Mouse (Mus musculus) MEL (cell line): Measurements from ENCODE around the gene Mdga1. TPM values are rescaled to one million over a fixed set of nuclear protein-coding genes. Genes with fewer than 3 reads are reported as not detected.

Experiments
- DNase-seq: peaks from one replicate; pipeline ENCODE4 v3.0.0; 2011; ENCODE audit warnings: low read depth, low spot score
- H3K27ac ChIP-seq: 2 replicates; pipeline ENCODE4 v1.5.1; 2012; ENCODE audit warnings: low read depth, mild to moderate bottlenecking, control low read depth, low read length, moderate library complexity; ENCODE audit not compliant: control insufficient read depth
- H3K27me3 ChIP-seq, 2 experiments: fragments of 150-350 bp in 1 of 2; sonication (generic) in 1 of 2; 2 replicates each; pipeline ENCODE4 v1.6.1; 2012; ENCODE audit warnings: low read length in 2 of 2, mild to moderate bottlenecking in 2 of 2, improper control_type of control experiment in 1 of 2, moderate library complexity in 1 of 2; ENCODE audit not compliant: insufficient read depth in 2 of 2, control insufficient read depth in 1 of 2
- H3K36me3 ChIP-seq, 2 experiments: 2 replicates each; pipeline ENCODE4 v1.6.1; 2012 to 2014; ENCODE audit warnings: low read length in 2 of 2, improper control_type of control experiment in 1 of 2, inconsistent platforms in 1 of 2, mild to moderate bottlenecking in 1 of 2; ENCODE audit not compliant: insufficient read depth in 2 of 2, control insufficient read depth in 1 of 2
- H3K4me1 ChIP-seq, 2 experiments: fragments of 150-350 bp in 1 of 2; sonication (generic) in 1 of 2; 2 replicates each; pipeline ENCODE4 v1.6.1; 2012; ENCODE audit warnings: low read length in 2 of 2, improper control_type of control experiment in 1 of 2, mild to moderate bottlenecking in 1 of 2; ENCODE audit not compliant: insufficient read depth in 2 of 2, control insufficient read depth in 1 of 2
- H3K4me3 ChIP-seq, 2 experiments: fragments of 150-350 bp in 1 of 2; sonication (generic) in 1 of 2; 2 replicates each; pipeline ENCODE4 v1.5.1; 2012; ENCODE audit warnings: low read depth in 2 of 2, low read length in 2 of 2, mild to moderate bottlenecking in 2 of 2, moderate library complexity in 2 of 2, control low read depth in 1 of 2, improper control_type of control experiment in 1 of 2; ENCODE audit not compliant: control insufficient read depth in 1 of 2, insufficient read depth in 1 of 2
- H3K79me2 ChIP-seq: 2 replicates; pipeline ENCODE4 v1.6.1; 2012; ENCODE audit warnings: mild to moderate bottlenecking, low read length, moderate library complexity; ENCODE audit not compliant: control insufficient read depth, poor library complexity, insufficient read depth
- H3K9ac ChIP-seq: 2 replicates; pipeline ENCODE4 v1.6.1; 2012; ENCODE audit warnings: low read depth, mild to moderate bottlenecking, control low read depth, low read length, moderate library complexity; ENCODE audit not compliant: control insufficient read depth, poor library complexity, severe bottlenecking
- H3K9me3 ChIP-seq: fragments of 150-350 bp; sonication (generic); replicated peaks from 2 replicates; pipeline ENCODE4 v1.6.1; 2012; ENCODE audit warnings: mild to moderate bottlenecking, low read length, improper control_type of control experiment, moderate library complexity; ENCODE audit not compliant: insufficient read depth
- CHD1 ChIP-seq: IDR thresholded peaks from 2 replicates; pipeline ENCODE4 v1.6.1; 2012; ENCODE audit warnings: low read depth, mild to moderate bottlenecking, inconsistent platforms, low read length, improper control_type of control experiment
- CHD2 ChIP-seq: IDR thresholded peaks from 2 replicates; pipeline ENCODE4 v1.6.1; 2011; ENCODE audit warnings: low read length, improper control_type of control experiment
- CTCF ChIP-seq, 3 experiments: IDR thresholded peaks in 2 of 3; conservative IDR thresholded peaks in 1 of 3; 2 replicates each; pipeline ENCODE4 v1.5.1; 2011 to 2012; ENCODE audit warnings: low read length in 3 of 3, low read depth in 2 of 3, mild to moderate bottlenecking in 2 of 3, improper control_type of control experiment in 1 of 3, inconsistent platforms in 1 of 3, mixed read lengths in 1 of 3, moderate library complexity in 1 of 3; ENCODE audit not compliant: control insufficient read depth in 1 of 3, insufficient read depth in 1 of 3, poor library complexity in 1 of 3, severe bottlenecking in 1 of 3
- ELF1 ChIP-seq: IDR thresholded peaks from 2 replicates; pipeline ENCODE4 v1.6.1; 2014; ENCODE audit warnings: low read depth, mild to moderate bottlenecking, inconsistent platforms, low read length, improper control_type of control experiment, moderate library complexity
- EP300 ChIP-seq, 2 experiments: IDR thresholded peaks; 2 replicates each; pipeline ENCODE4 v1.6.1; 2011; ENCODE audit warnings: improper control_type of control experiment in 2 of 2, low read length in 2 of 2, low read depth in 1 of 2, mild to moderate bottlenecking in 1 of 2
- ETS1 ChIP-seq: IDR thresholded peaks from 2 replicates; pipeline ENCODE4 v1.6.1; 2012; ENCODE audit warnings: low read depth, mild to moderate bottlenecking, inconsistent platforms, low read length, improper control_type of control experiment, moderate library complexity
- HCFC1 ChIP-seq: IDR thresholded peaks from 2 replicates; pipeline ENCODE4 v1.6.1; 2012; ENCODE audit warnings: low read depth, mild to moderate bottlenecking, inconsistent platforms, low read length, improper control_type of control experiment, moderate library complexity
- JUND ChIP-seq: IDR thresholded peaks from 2 replicates; pipeline ENCODE4 v1.6.1; 2011; ENCODE audit warnings: low read depth, mild to moderate bottlenecking, improper control_type of control experiment, low read length
- KAT2A ChIP-seq: conservative IDR thresholded peaks from 2 replicates; pipeline ENCODE4 v1.6.1; 2012; ENCODE audit warnings: low read depth, low read length, improper control_type of control experiment, inconsistent platforms
- MAFK ChIP-seq: IDR thresholded peaks from 2 replicates; pipeline ENCODE4 v1.6.1; 2011; ENCODE audit warnings: low read depth, mild to moderate bottlenecking, low read length, improper control_type of control experiment, borderline replicate concordance
- MAX ChIP-seq: IDR thresholded peaks from 2 replicates; pipeline ENCODE4 v1.6.1; 2011; ENCODE audit warnings: low read length, improper control_type of control experiment
- MAZ ChIP-seq: IDR thresholded peaks from 2 replicates; pipeline ENCODE4 v1.6.1; 2012; ENCODE audit warnings: low read depth, mild to moderate bottlenecking, inconsistent platforms, low read length, improper control_type of control experiment
- MYB ChIP-seq: IDR thresholded peaks from 2 replicates; pipeline ENCODE4 v1.6.1; 2011; ENCODE audit warnings: mild to moderate bottlenecking, low read depth, low read length, improper control_type of control experiment
- NRF1 ChIP-seq: IDR thresholded peaks from 2 replicates; pipeline ENCODE4 v1.6.1; 2014; ENCODE audit warnings: low read depth, mild to moderate bottlenecking, inconsistent platforms, low read length, improper control_type of control experiment, moderate library complexity; ENCODE audit not compliant: poor library complexity, insufficient read depth, severe bottlenecking
- POLR2AphosphoS2 ChIP-seq: IDR thresholded peaks from 2 replicates; pipeline ENCODE4 v1.6.1; 2011; ENCODE audit warnings: low read length, improper control_type of control experiment
- POLR2AphosphoS5 ChIP-seq: IDR thresholded peaks from 2 replicates; pipeline ENCODE4 v1.6.1; 2012; ENCODE audit warnings: low read depth, borderline replicate concordance, mild to moderate bottlenecking, inconsistent platforms, low read length, moderate library complexity, mixed read lengths
- RAD21 ChIP-seq: IDR thresholded peaks from 2 replicates; pipeline ENCODE4 v1.6.1; 2011; ENCODE audit warnings: mild to moderate bottlenecking, low read depth, low read length, improper control_type of control experiment
- SIN3A ChIP-seq: IDR thresholded peaks from 2 replicates; pipeline ENCODE4 v1.6.1; 2012; ENCODE audit warnings: low read length, improper control_type of control experiment, inconsistent platforms
- SMC3 ChIP-seq: IDR thresholded peaks from 2 replicates; pipeline ENCODE4 v1.6.1; 2011; ENCODE audit warnings: low read depth, low read length, improper control_type of control experiment
- TBP ChIP-seq: IDR thresholded peaks from 2 replicates; pipeline ENCODE4 v1.8.0; 2011; ENCODE audit warnings: low read depth, low read length, improper control_type of control experiment
- UBTF ChIP-seq: IDR thresholded peaks from 2 replicates; pipeline ENCODE4 v1.6.1; 2012; ENCODE audit warnings: low read depth, mild to moderate bottlenecking, inconsistent platforms, low read length, improper control_type of control experiment, moderate library complexity, borderline replicate concordance; ENCODE audit not compliant: insufficient read depth
- USF1 ChIP-seq: IDR thresholded peaks from 2 replicates; pipeline ENCODE4 v1.6.1; 2014; ENCODE audit warnings: low read depth, mild to moderate bottlenecking, inconsistent platforms, low read length, improper control_type of control experiment, moderate library complexity
- USF2 ChIP-seq, 2 experiments: IDR thresholded peaks; 2 replicates each; pipeline ENCODE4 v1.6.1; 2011 to 2012; ENCODE audit warnings: improper control_type of control experiment in 2 of 2, low read length in 2 of 2, borderline replicate concordance in 1 of 2, inconsistent platforms in 1 of 2, low read depth in 1 of 2, mild to moderate bottlenecking in 1 of 2; ENCODE audit not compliant: insufficient read depth in 1 of 2
- ZC3H11A ChIP-seq: IDR thresholded peaks from 2 replicates; pipeline ENCODE4 v1.6.1; 2012; ENCODE audit warnings: low read depth, mild to moderate bottlenecking, inconsistent platforms, low read length, improper control_type of control experiment
- ZMIZ1 ChIP-seq: IDR thresholded peaks from 2 replicates; pipeline ENCODE4 v1.6.1; 2012; ENCODE audit warnings: low read depth, mild to moderate bottlenecking, inconsistent platforms, low read length, improper control_type of control experiment, moderate library complexity
- ZNF384 ChIP-seq: IDR thresholded peaks from 2 replicates; pipeline ENCODE4 v1.6.1; 2012; ENCODE audit warnings: low read depth, mild to moderate bottlenecking, inconsistent platforms, low read length, improper control_type of control experiment
- polyA plus RNA-seq, 2 experiments: library from polyadenylated mRNA; stranded (reverse) in 1 of 2; unstranded in 1 of 2; fragments of >175 nt in 1 of 2; fragments of >200 nt in 1 of 2; gene quantifications; 2 replicates each; pipeline versions ENCODE4 v1.2.1 to v1.2.4; 2012; ENCODE audit warnings: low replicate concordance in 2 of 2, low read depth in 1 of 2; ENCODE audit not compliant: insufficient read length in 2 of 2, insufficient read depth in 1 of 2, missing spikeins in 1 of 2
- total RNA-seq: library from RNA; depleted of rRNA; stranded (reverse); fragments of 300-350 nt; gene quantifications from 2 replicates; pipeline ENCODE4 v1.2.3, GENCODE M21; 2012

The Mdga1 gene
- total and polyA plus RNA-seq, 3 experiments: 0.27 to 2.3 TPM; not detected in 1

GRCm38 (mm10) chr17:29790231-29790740 lies 179.6 kb downstream of the Mdga1 start:
- no peak for DNase-seq
- H3K27me3 ChIP-seq: no peaks in the 10 kb centered on the region
- H3K36me3 ChIP-seq: no peaks in the 10 kb centered on the region
- H3K9me3 ChIP-seq: no peaks in the 10 kb centered on the region
- H3K4me1 ChIP-seq: no peaks in the 10 kb centered on the region
- TF ChIP-seq ZMIZ1 (no peak), EP300 (IDR thresholded peaks at IDR 0.05; ENCODE audit: low read depth in 1 of 2, low read length in 2 of 2) (no peak), ZNF384 (no peak), CHD1 (no peak), HCFC1 (no peak), JUND (no peak), CHD2 (no peak), MAFK (no peak), KAT2A (no peak), MYB (no peak), SIN3A (no peak), ELF1 (no peak), UBTF (no peak), TBP (no peak), USF1 (no peak), MAZ (no peak), ETS1 (no peak)
- TF ChIP-seq, all 39 proteins: peak for 0
- H3K27ac ChIP-seq: no peak overlapping the region
- H3K4me3 ChIP-seq: no peak overlapping the region
- H3K79me2 ChIP-seq: no peaks in the 10 kb centered on the region
- H3K9ac ChIP-seq: no peak overlapping the region

DNA sequence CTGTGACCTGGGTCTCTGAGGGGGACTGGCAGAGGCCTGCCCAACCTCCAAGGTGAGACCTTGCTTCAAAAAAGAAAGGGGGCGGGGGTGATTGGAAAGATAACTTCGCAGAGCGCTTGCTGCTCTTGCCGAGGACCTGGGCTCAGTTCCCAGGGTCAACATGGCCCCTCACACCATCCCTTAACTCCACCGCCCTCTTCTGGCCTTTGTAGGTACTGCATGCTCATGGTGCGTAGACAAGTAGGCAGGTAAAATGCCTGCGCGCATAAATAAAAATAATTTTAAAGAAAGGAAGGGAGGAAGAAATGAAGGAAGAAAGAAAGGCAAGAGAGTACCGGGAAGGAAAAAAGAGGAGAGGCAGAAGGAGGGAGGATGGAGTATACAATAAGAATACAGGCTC lies 180.2 kb downstream of the Mdga1 start:
- Histone ChIP-seq H3K36me3 (no peaks in the 10 kb centered on the region), H3K4me3 (no peak overlapping the region), H3K27ac (no peak overlapping the region), H3K9ac (no peak overlapping the region), H3K4me1 (no peaks in the 10 kb centered on the region), H3K9me3 (no peaks in the 10 kb centered on the region), H3K27me3 (no peaks in the 10 kb centered on the region), H3K79me2 (no peaks in the 10 kb centered on the region)
- DNase-seq: peak; percentile 47
- TF ChIP-seq ZC3H11A: peak; percentile 54; the same call in 1 of the 2 replicates
- no peak for TF ChIP-seq POLR2AphosphoS5
- TF ChIP-seq KAT2A: no peak
- TF ChIP-seq USF1: no peak
- TF ChIP-seq USF2 (IDR thresholded peaks at IDR 0.05; ENCODE audit: borderline replicate concordance in 1 of 2, insufficient read depth in 1 of 2, low read depth in 1 of 2, low read length in 2 of 2): no peak
- no peak for TF ChIP-seq MAX
- TF ChIP-seq CHD1: no peak
- peak; percentile 47 for TF ChIP-seq RAD21
- no peak for TF ChIP-seq ZNF384
- no peak for TF ChIP-seq ZMIZ1
- peak; percentile 59 for TF ChIP-seq SMC3
- TF ChIP-seq POLR2AphosphoS2: no peak
- TF ChIP-seq CTCF (IDR thresholded peaks at IDR 0.05 in 2 of 3, conservative IDR thresholded peaks at IDR 0.05 in 1 of 3; ENCODE audit: control insufficient read depth in 1 of 3, insufficient read depth in 1 of 3, low read depth in 2 of 3, low read length in 3 of 3, poor library complexity in 1 of 3, severe bottlenecking in 1 of 3): peak; percentile 57 to 61 (median 61)
- no peak for TF ChIP-seq ELF1
- no peak for TF ChIP-seq NRF1
- TF ChIP-seq HCFC1: no peak
- no peak for TF ChIP-seq UBTF
